Mouse (Mus musculus) kidney, embryonic 16.5 days (tissue): ENCODE measurements around the gene Zbtb37. TPM values are rescaled to one million over a fixed set of nuclear protein-coding genes. Genes with fewer than 3 reads are reported as not detected.

Experiments
- polyA plus RNA-seq: library from polyadenylated mRNA; unstranded; fragments of >200 nt; fragmentation: Nextera tagmentation; extraction: Ambion mirVana; gene quantifications from 2 replicates; pipeline ENCODE4 v1.2.1, GENCODE M21; 2015

Zbtb37 gene
- polyA plus RNA-seq, 1 experiment from 2014 or later = 8.8 TPM

Other genes with a start within 250 kb of the Zbtb37 start
- 11.4 TPM in 2 replicates for gene Rabgap1l, start 241.6 kb downstream of the Zbtb37 start, polyA plus RNA-seq
- 7.0 and 7.6 TPM in 2 replicates for gene Rc3h1, start 128.4 kb downstream of the Zbtb37 start, polyA plus RNA-seq
- gene Serpinc1, start 56.3 kb downstream of the Zbtb37 start, polyA plus RNA-seq = 2.5 TPM in 2 replicates
- gene Dars2, start 35.8 kb upstream of the Zbtb37 start, polyA plus RNA-seq = 37.8 and 40.2 TPM in 2 replicates
- gene Cenpl, start 35.9 kb upstream of the Zbtb37 start, polyA plus RNA-seq = 29.9 and 32.8 TPM in 2 replicates
- 16.1 and 18.5 TPM in 2 replicates for gene Klhl20, start 96.7 kb upstream of the Zbtb37 start, polyA plus RNA-seq
- 4.9 and 5.3 TPM in 2 replicates for gene Ankrd45, start 107.8 kb upstream of the Zbtb37 start, polyA plus RNA-seq
- 0.35 and 0.62 TPM in 2 replicates for gene Tex50, start 124.5 kb upstream of the Zbtb37 start, polyA plus RNA-seq
- gene Prdx6, start 216.4 kb upstream of the Zbtb37 start, polyA plus RNA-seq = 485 and 505 TPM in 2 replicates